Mouse (Mus musculus) CD4-positive helper T cell, adult 2 months (primary cell): ENCODE measurements around the gene Tbc1d4.
A peak's percentile ranks its signal among the peaks of the same experiment; 100 is the strongest.
"Not testable (repeated sequence)": the region's sequence is repeated elsewhere in the genome, so short reads cannot be mapped to it uniquely, and the experiment has no call there.

Experiments used
- DNase-seq: peaks from one replicate; pipeline ENCODE4 v3.0.0-alpha.2; 2012; ENCODE audit warnings: low read depth, missing footprints, low spot score

Tbc1d4 gene

GRCm38 (mm10) chr14:101595301-101596080, 13.5 kb downstream of the Tbc1d4 start:
- DNase-seq: no peak

GRCm38 (mm10) chr14:101594001-101594400, 15.0 kb downstream of the Tbc1d4 start:
- DNase-seq: peak; percentile 20

- DNase-seq: no peak
These were observed 15.7 kb downstream of the Tbc1d4 start for GRCm38 (mm10) chr14:101593340-101593739.

GRCm38 (mm10) chr14:101591101-101591500, 17.9 kb downstream of the Tbc1d4 start:
- no peak for DNase-seq

- not testable (repeated sequence) for DNase-seq
These were observed 20.6 kb downstream of the Tbc1d4 start for GRCm38 (mm10) chr14:101588209-101588991.

GRCm38 (mm10) chr14:101587366-101588040, 21.5 kb downstream of the Tbc1d4 start:
- not testable (repeated sequence) for DNase-seq

GRCm38 (mm10) chr14:101586096-101586495, 22.9 kb downstream of the Tbc1d4 start:
- no peak for DNase-seq

GRCm38 (mm10) chr14:101575651-101576050, 33.3 kb downstream of the Tbc1d4 start:
- no peak for DNase-seq

GRCm38 (mm10) chr14:101574536-101574935, 34.5 kb downstream of the Tbc1d4 start:
- DNase-seq: no peak

GRCm38 (mm10) chr14:101573107-101573614, 35.8 kb downstream of the Tbc1d4 start:
- no peak for DNase-seq

GRCm38 (mm10) chr14:101568828-101569227, 40.2 kb downstream of the Tbc1d4 start:
- no peak for DNase-seq

- no peak for DNase-seq
These were observed 42.3 kb downstream of the Tbc1d4 start for GRCm38 (mm10) chr14:101566717-101567116.

GRCm38 (mm10) chr14:101565661-101566060, 43.3 kb downstream of the Tbc1d4 start:
- no peak for DNase-seq

- no peak for DNase-seq
These were observed 47.7 kb downstream of the Tbc1d4 start for GRCm38 (mm10) chr14:101561251-101561701.

- no peak for DNase-seq
These were observed 49.5 kb downstream of the Tbc1d4 start for GRCm38 (mm10) chr14:101559446-101559845.

- no peak for DNase-seq
These were observed 60.0 kb downstream of the Tbc1d4 start for GRCm38 (mm10) chr14:101548885-101549573.

GRCm38 (mm10) chr14:101541863-101542262, 67.1 kb downstream of the Tbc1d4 start:
- no peak for DNase-seq

- no peak for DNase-seq
These were observed 67.8 kb downstream of the Tbc1d4 start for GRCm38 (mm10) chr14:101541141-101541540.

GRCm38 (mm10) chr14:101540466-101540865, 68.5 kb downstream of the Tbc1d4 start:
- no peak for DNase-seq

- no peak for DNase-seq
These were observed 71.1 kb downstream of the Tbc1d4 start for GRCm38 (mm10) chr14:101537906-101538305.

GRCm38 (mm10) chr14:101537413-101537812, 71.6 kb downstream of the Tbc1d4 start:
- no peak for DNase-seq
